8 mouse cellular contexts compared by ENCODE assay signal in genomic region chr13:105377038-105377437, GRCm38 (mm10).
A peak's percentile ranks its signal among the peaks of the same experiment; 100 is the strongest.
DNase-seq lines count a peak whose midpoint lies in the region; ATAC-seq lines count a peak whose summit lies in the region.

No protein-coding gene starts in this region.

- DNase-seq in cerebellum, adult 18-20 months: peak; percentile 8 to 9
- no peak for DNase-seq in cerebellum, adult 11-12 months
- DNase-seq in embryo, embryonic 11.5 days (ENCODE audit: low read depth, low spot score): peak; percentile 38
- peak; percentile 35 for DNase-seq in heart, adult 8-10 months (ENCODE audit: low spot score)
- peak; percentile 53 to 72 for DNase-seq in spleen, postnatal 4 days (ENCODE audit: low spot score in 2 of 2)

- no peak overlapping the region for H3K9ac ChIP-seq in kidney, embryonic 15.5 days
- H3K9ac ChIP-seq in limb, embryonic 13.5 days: no peak overlapping the region
- H3K9ac ChIP-seq in midbrain, embryonic 16.5 days (ENCODE audit: low read depth, low read length): no peak overlapping the region

- H3K9me3 ChIP-seq in kidney, embryonic 15.5 days (replicated peaks): no peaks in the 10 kb centered on the region
- no peaks in the 10 kb centered on the region for H3K9me3 ChIP-seq in limb, embryonic 13.5 days
- H3K9me3 ChIP-seq in midbrain, embryonic 16.5 days (replicated peaks; ENCODE audit: control insufficient read depth, low read length, poor library complexity, severe bottlenecking): no peaks in the 10 kb centered on the region

- 10% methylated on average over 2 of the region's 2 CpGs for WGBS in kidney, embryonic 15.5 days
- WGBS in limb, embryonic 13.5 days: 13% methylated on average over 2 of the region's 2 CpGs
- WGBS in midbrain, embryonic 16.5 days: 5% methylated on average over 2 of the region's 2 CpGs

- no peak overlapping the region for H3K27ac ChIP-seq in kidney, embryonic 15.5 days
- H3K27ac ChIP-seq in limb, embryonic 13.5 days: no peak overlapping the region
- H3K27ac ChIP-seq in midbrain, embryonic 16.5 days (ENCODE audit: low read length): no peak overlapping the region

- H3K27me3 ChIP-seq in kidney, embryonic 15.5 days: no peaks in the 10 kb centered on the region
- H3K27me3 ChIP-seq in limb, embryonic 13.5 days: no peaks in the 10 kb centered on the region
- H3K27me3 ChIP-seq in midbrain, embryonic 16.5 days (ENCODE audit: control insufficient read depth, insufficient read depth, low read depth, low read length): no peaks in the 10 kb centered on the region

- peak; percentile 86 for ATAC-seq in kidney, embryonic 15.5 days (replicated peaks; ENCODE audit: low FRiP score)
- ATAC-seq in limb, embryonic 13.5 days (ENCODE audit: low FRiP score, low read depth): peak; percentile 80; the same call in 1 of the 2 replicates
- peak; percentile 91 for ATAC-seq in midbrain, embryonic 16.5 days

- H3K4me1 ChIP-seq in kidney, embryonic 15.5 days: no peaks in the 10 kb centered on the region
- no peaks in the 10 kb centered on the region for H3K4me1 ChIP-seq in limb, embryonic 13.5 days
- no peaks in the 10 kb centered on the region for H3K4me1 ChIP-seq in midbrain, embryonic 16.5 days (ENCODE audit: control insufficient read depth, insufficient read depth, low read length)

- no peaks in the 10 kb centered on the region for H3K36me3 ChIP-seq in kidney, embryonic 15.5 days
- H3K36me3 ChIP-seq in limb, embryonic 13.5 days: no peaks in the 10 kb centered on the region
- H3K36me3 ChIP-seq in midbrain, embryonic 16.5 days (ENCODE audit: control insufficient read depth, insufficient read depth, low read length): no peaks in the 10 kb centered on the region

- no peak overlapping the region for H3K4me2 ChIP-seq in kidney, embryonic 15.5 days
- no peak overlapping the region for H3K4me2 ChIP-seq in limb, embryonic 13.5 days (replicated peaks)
- no peak overlapping the region for H3K4me2 ChIP-seq in midbrain, embryonic 16.5 days (ENCODE audit: low read length)

- H3K4me3 ChIP-seq in kidney, embryonic 15.5 days (replicated peaks): no peak overlapping the region
- H3K4me3 ChIP-seq in limb, embryonic 13.5 days: no peak overlapping the region
- no peak overlapping the region for H3K4me3 ChIP-seq in midbrain, embryonic 16.5 days (ENCODE audit: low read depth, low read length)
